Mouse (Mus musculus) ES-Bruce4 (cell line): ENCODE measurements around the gene Notch4.

Source experiments
- CTCF ChIP-seq: IDR thresholded peaks from one replicate; pipeline ENCODE4 v1.8.1; 2011; ENCODE audit warnings: low read depth, low read length
- EP300 ChIP-seq: IDR thresholded peaks from 2 replicates; pipeline ENCODE4 v1.6.1; 2011; ENCODE audit warnings: low read depth, low read length; ENCODE audit not compliant: insufficient read depth
- POLR2A ChIP-seq: IDR thresholded peaks from one replicate; pipeline ENCODE4 v1.8.1; 2011; ENCODE audit warnings: low read length; ENCODE audit not compliant: insufficient read depth

GRCm38 (mm10) chr17:34593752-34594525, 29.9 kb downstream of the Notch4 start:
- no peak for TF ChIP-seq CTCF
- TF ChIP-seq POLR2A: no peak
- TF ChIP-seq EP300: no peak
